Mouse (Mus musculus): ENCODE data around the gene 9130008F23Rik. TPM values are rescaled to one million over a fixed set of nuclear protein-coding genes. Genes with fewer than 3 reads are reported as not detected.

Gene 9130008F23Rik
- total RNA-seq, 2 experiments from 2014 or later = not detected

Other genes with a start within 250 kb of the 9130008F23Rik start
- not detected for gene Esp3, start 248.5 kb downstream of the 9130008F23Rik start, total RNA-seq (2021)
- gene Esp1, start 153.4 kb downstream of the 9130008F23Rik start, total RNA-seq (2021) = not detected
- not detected for gene Crisp2, start 73.6 kb downstream of the 9130008F23Rik start, total RNA-seq (2021)
- gene Rhag, start 69.4 kb downstream of the 9130008F23Rik start, total RNA-seq (2021) = not detected
- gene Glyatl3, start 33.8 kb upstream of the 9130008F23Rik start, total RNA-seq (2021) = not detected
- 10 to 100 TPM; 46.8 to 56.4 TPM for gene Mut, start 54.1 kb upstream of the 9130008F23Rik start, total RNA-seq (2021)
- gene Cenpq, start 54.5 kb upstream of the 9130008F23Rik start, total RNA-seq (2021) = 1 to 10 TPM; 2.9 to 3.3 TPM